Mouse (Mus musculus) layer of hippocampus, adult 9-10 months (tissue): ENCODE data around the gene Amz2.

Source experiments
- DNase-seq: peaks from one replicate; pipeline ENCODE4 v3.0.0; 2022; ENCODE audit warnings: low spot score

Amz2 gene

GRCm38 (mm10) chr11:109425392-109426271, at the start of gene Amz2:
TSS of gene Amz2 (plus strand) at chr11:109425946.
- DNase-seq = peak; percentile 97

GRCm38 (mm10) chr11:109376484-109377143, 49.1 kb upstream of the Amz2 start:
- no peak for DNase-seq

GRCm38 (mm10) chr11:109377477-109377876, 48.3 kb upstream of the Amz2 start:
- DNase-seq = no peak

- no peak for DNase-seq
Measured at GRCm38 (mm10) chr11:109378051-109378450, 47.7 kb upstream of the Amz2 start.

- no peak for DNase-seq
Measured at GRCm38 (mm10) chr11:109380662-109381061, 45.1 kb upstream of the Amz2 start.

- DNase-seq = no peak
Measured at GRCm38 (mm10) chr11:109385296-109385695, 40.5 kb upstream of the Amz2 start.

- no peak for DNase-seq
Measured at GRCm38 (mm10) chr11:109389046-109389445, 36.7 kb upstream of the Amz2 start.

- DNase-seq = no peak
Measured at GRCm38 (mm10) chr11:109391200-109391599, 34.5 kb upstream of the Amz2 start.

- DNase-seq = no peak
Measured at GRCm38 (mm10) chr11:109391760-109392159, 34.0 kb upstream of the Amz2 start.

- DNase-seq = no peak
Measured at GRCm38 (mm10) chr11:109392601-109393000, 33.1 kb upstream of the Amz2 start.

- no peak for DNase-seq
Measured at GRCm38 (mm10) chr11:109394758-109395157, 31.0 kb upstream of the Amz2 start.

GRCm38 (mm10) chr11:109395291-109395690, 30.5 kb upstream of the Amz2 start:
- DNase-seq = no peak

GRCm38 (mm10) chr11:109406431-109406830, 19.3 kb upstream of the Amz2 start:
- DNase-seq = no peak

- no peak for DNase-seq
Measured at GRCm38 (mm10) chr11:109410197-109410980, 15.4 kb upstream of the Amz2 start.

- DNase-seq = no peak
Measured at GRCm38 (mm10) chr11:109413617-109414016, 12.1 kb upstream of the Amz2 start, which contains the start of gene 9930022D16Rik. TSS of gene 9930022D16Rik (plus strand) at chr11:109413917.

GRCm38 (mm10) chr11:109414802-109415201, 10.9 kb upstream of the Amz2 start:
- DNase-seq = no peak

- no peak for DNase-seq
Measured at GRCm38 (mm10) chr11:109416709-109417420, 8.9 kb upstream of the Amz2 start.

GRCm38 (mm10) chr11:109417472-109418040, 8.2 kb upstream of the Amz2 start:
- no peak for DNase-seq

GRCm38 (mm10) chr11:109419461-109419860, 6.3 kb upstream of the Amz2 start:
- no peak for DNase-seq

- no peak for DNase-seq
Measured at GRCm38 (mm10) chr11:109419961-109420566, 5.7 kb upstream of the Amz2 start.

- DNase-seq = no peak
Measured at GRCm38 (mm10) chr11:109420567-109420962, 5.2 kb upstream of the Amz2 start.
